Mouse (Mus musculus): ENCODE measurements at regions not wholly inside any gene's neighbourhood (a gene's known extent, or its start where the extent isn't known, plus 50 kb on each side); places are given as distances from the start of the nearest gene placed in this dataset.

GRCm38 (mm10) chr15:62192706-62193105 lies 1269.9 kb upstream of the A1bg start:
- TF ChIP-seq POLR2A (IDR thresholded peaks at IDR 0.05; ENCODE audit: low read depth, low read length): no peak
- no peak for TF ChIP-seq CTCF (IDR thresholded peaks at IDR 0.05; ENCODE audit: extremely low read depth, insufficient read depth, insufficient read length, insufficient replicate concordance)
- 100% methylated on average over 1 of the region's 1 CpGs for WGBS
- no peak overlapping the region for H3K4me3 ChIP-seq (ENCODE audit: extremely low read depth, insufficient read depth, insufficient read length)
- no peaks in the 10 kb centered on the region for H3K27me3 ChIP-seq (ENCODE audit: control insufficient read depth, insufficient read depth, low read length)
- H3K27ac ChIP-seq (ENCODE audit: insufficient read depth, low read length): no peak overlapping the region
- DNase-seq (ENCODE audit: low read depth in 1 of 2, low spot score in 2 of 2): no peak
- no peaks in the 10 kb centered on the region for H3K36me3 ChIP-seq (ENCODE audit: control insufficient read depth, insufficient read depth, low read length)
- peaks cover 4% of the 10 kb centered on the region; the same call in 1 of the 2 replicates for H3K4me1 ChIP-seq (ENCODE audit: control insufficient read depth, insufficient read depth, insufficient read length)

DNA sequence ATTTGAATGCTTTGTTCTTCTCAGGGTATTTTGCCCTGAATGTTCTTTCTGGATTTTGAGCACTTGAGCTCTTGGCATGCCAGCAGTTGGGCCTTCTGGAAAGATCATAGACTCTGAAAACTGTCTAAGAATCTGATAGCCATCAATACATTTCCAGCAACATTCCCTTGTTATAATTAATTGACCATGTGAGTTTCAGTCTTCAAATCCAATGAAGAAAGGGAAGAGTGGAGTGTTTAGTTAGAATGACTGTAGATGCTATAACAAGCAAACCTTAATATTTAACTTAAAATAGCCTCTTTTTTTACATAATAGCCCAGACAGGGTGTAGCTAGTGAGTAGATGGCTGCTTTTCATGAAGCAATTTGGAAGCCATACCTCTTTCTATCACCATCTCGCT lies 1268.8 kb upstream of the A1bg start:
- DNase-seq (ENCODE audit: low read depth in 1 of 2, low spot score in 2 of 2): no peak
- TF ChIP-seq CTCF (IDR thresholded peaks at IDR 0.05; ENCODE audit: extremely low read depth, insufficient read depth, insufficient read length, insufficient replicate concordance): no peak
- no peak for TF ChIP-seq POLR2A (IDR thresholded peaks at IDR 0.05; ENCODE audit: low read depth, low read length)
- H3K4me3 ChIP-seq (ENCODE audit: extremely low read depth, insufficient read depth, insufficient read length): no peak overlapping the region
- H3K4me1 ChIP-seq (ENCODE audit: control insufficient read depth, insufficient read depth, insufficient read length): peaks cover 4% of the 10 kb centered on the region; the same call in 1 of the 2 replicates
- no peaks in the 10 kb centered on the region for H3K27me3 ChIP-seq (ENCODE audit: control insufficient read depth, insufficient read depth, low read length)
- 91% methylated on average over 1 of the region's 1 CpGs for WGBS
- no peak overlapping the region for H3K27ac ChIP-seq (ENCODE audit: insufficient read depth, low read length)
- H3K36me3 ChIP-seq (ENCODE audit: control insufficient read depth, insufficient read depth, low read length): no peaks in the 10 kb centered on the region

DNA sequence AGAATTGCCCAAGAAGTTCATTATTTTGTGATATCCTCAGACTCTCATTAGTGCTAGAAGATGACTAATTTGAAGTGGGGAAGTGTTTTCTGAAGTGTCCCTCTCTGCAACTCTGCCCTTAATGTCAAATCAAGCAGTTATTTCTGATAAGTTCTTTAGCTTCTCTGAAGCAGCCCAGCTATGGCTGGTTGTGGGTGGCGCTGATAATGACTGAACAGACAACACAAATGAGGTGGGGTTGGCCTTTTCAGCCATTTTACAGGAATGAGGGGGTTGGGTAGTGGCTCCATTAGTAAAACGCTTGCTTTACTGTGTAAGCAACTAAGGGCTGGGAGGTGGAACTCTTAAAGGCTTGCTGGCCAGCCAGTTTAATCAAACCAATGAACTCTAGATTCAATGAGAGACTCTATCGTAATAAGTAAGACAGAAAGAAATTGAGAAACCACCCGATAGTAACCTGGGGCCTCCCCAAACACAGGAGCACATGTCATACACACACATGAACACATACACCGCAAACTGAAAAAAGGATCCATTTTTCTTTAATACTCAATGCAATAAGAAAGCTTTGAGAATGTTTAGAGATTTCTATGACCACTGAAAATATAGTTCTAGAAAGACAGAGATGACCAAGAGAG lies 1268.3 kb upstream of the A1bg start:
- H3K27me3 ChIP-seq (ENCODE audit: control insufficient read depth, insufficient read depth, low read length): no peaks in the 10 kb centered on the region
- WGBS: 91% methylated on average over 5 of the region's 5 CpGs
- H3K4me3 ChIP-seq (ENCODE audit: extremely low read depth, insufficient read depth, insufficient read length): no peak overlapping the region
- TF ChIP-seq POLR2A (IDR thresholded peaks at IDR 0.05; ENCODE audit: low read depth, low read length) (no peak), CTCF (IDR thresholded peaks at IDR 0.05; ENCODE audit: extremely low read depth, insufficient read depth, insufficient read length, insufficient replicate concordance) (no peak)
- DNase-seq (ENCODE audit: low read depth in 1 of 2, low spot score in 2 of 2): no peak
- no peak overlapping the region for H3K27ac ChIP-seq (ENCODE audit: insufficient read depth, low read length)
- no peaks in the 10 kb centered on the region for H3K36me3 ChIP-seq (ENCODE audit: control insufficient read depth, insufficient read depth, low read length)
- peaks cover 4% of the 10 kb centered on the region; the same call in 1 of the 2 replicates for H3K4me1 ChIP-seq (ENCODE audit: control insufficient read depth, insufficient read depth, insufficient read length)

- no peak overlapping the region for H3K4me3 ChIP-seq (ENCODE audit: extremely low read depth, insufficient read depth, insufficient read length)
- H3K4me1 ChIP-seq (ENCODE audit: control insufficient read depth, insufficient read depth, insufficient read length): peaks cover 1% of the 10 kb centered on the region; the same call in 1 of the 2 replicates
- H3K36me3 ChIP-seq (ENCODE audit: control insufficient read depth, insufficient read depth, low read length): no peaks in the 10 kb centered on the region
- TF ChIP-seq CTCF (IDR thresholded peaks at IDR 0.05; ENCODE audit: extremely low read depth, insufficient read depth, insufficient read length, insufficient replicate concordance) (no peak), POLR2A (IDR thresholded peaks at IDR 0.05; ENCODE audit: low read depth, low read length) (no peak)
- WGBS: 86% methylated on average over 5 of the region's 5 CpGs
- no peak for DNase-seq (ENCODE audit: low read depth in 1 of 2, low spot score in 2 of 2)
- no peak overlapping the region for H3K27ac ChIP-seq (ENCODE audit: insufficient read depth, low read length)
- no peaks in the 10 kb centered on the region for H3K27me3 ChIP-seq (ENCODE audit: control insufficient read depth, insufficient read depth, low read length)
Observed at GRCm38 (mm10) chr15:62190224-62190910, 1267.6 kb upstream of the A1bg start.

- Histone ChIP-seq H3K4me1 (ENCODE audit: control insufficient read depth, insufficient read depth, insufficient read length) (no peaks in the 10 kb centered on the region), H3K27ac (ENCODE audit: insufficient read depth, low read length) (no peak overlapping the region), H3K4me3 (ENCODE audit: extremely low read depth, insufficient read depth, insufficient read length) (no peak overlapping the region), H3K36me3 (ENCODE audit: control insufficient read depth, insufficient read depth, low read length) (no peaks in the 10 kb centered on the region), H3K27me3 (ENCODE audit: control insufficient read depth, insufficient read depth, low read length) (no peaks in the 10 kb centered on the region)
- TF ChIP-seq POLR2A (IDR thresholded peaks at IDR 0.05; ENCODE audit: low read depth, low read length): no peak
- TF ChIP-seq CTCF (IDR thresholded peaks at IDR 0.05; ENCODE audit: extremely low read depth, insufficient read depth, insufficient read length, insufficient replicate concordance): no peak
- no peak for DNase-seq (ENCODE audit: low read depth in 1 of 2, low spot score in 2 of 2)
- WGBS: 74% methylated on average over 14 of the region's 14 CpGs
Observed at GRCm38 (mm10) chr15:62189565-62190181, 1266.9 kb upstream of the A1bg start.

GRCm38 (mm10) chr15:62186548-62186947 lies 1263.7 kb upstream of the A1bg start:
- H3K4me1 ChIP-seq (ENCODE audit: control insufficient read depth, insufficient read depth, insufficient read length): peaks cover 3% of the 10 kb centered on the region; the same call in 1 of the 2 replicates
- no peak overlapping the region for H3K4me3 ChIP-seq (ENCODE audit: extremely low read depth, insufficient read depth, insufficient read length)
- no peaks in the 10 kb centered on the region for H3K27me3 ChIP-seq (ENCODE audit: control insufficient read depth, insufficient read depth, low read length)
- WGBS: 94% methylated on average over 11 of the region's 11 CpGs
- DNase-seq (ENCODE audit: low read depth in 1 of 2, low spot score in 2 of 2): no peak
- no peaks in the 10 kb centered on the region for H3K36me3 ChIP-seq (ENCODE audit: control insufficient read depth, insufficient read depth, low read length)
- no peak overlapping the region for H3K27ac ChIP-seq (ENCODE audit: insufficient read depth, low read length)
- TF ChIP-seq CTCF (IDR thresholded peaks at IDR 0.05; ENCODE audit: extremely low read depth, insufficient read depth, insufficient read length, insufficient replicate concordance): no peak
- no peak for TF ChIP-seq POLR2A (IDR thresholded peaks at IDR 0.05; ENCODE audit: low read depth, low read length)

All from spleen, adult 2 months (tissue).